Mouse (Mus musculus) heart, postnatal 0 days (tissue): ENCODE results near the gene Mettl7a3. TPM values are rescaled to one million over a fixed set of nuclear protein-coding genes. Genes with fewer than 3 reads are reported as not detected.
A peak's percentile ranks its signal among the peaks of the same experiment; 100 is the strongest.
"Not testable (repeated sequence)": the region's sequence is repeated elsewhere in the genome, so short reads cannot be mapped to it uniquely, and the experiment has no call there.

Experiments used
- ATAC-seq: fragments of 200-750 bp; cut with Nextera tagmentation; 2 replicates; pipeline ENCODE4 v1.8.0; 2017; ENCODE audit warnings: low read depth, moderate number of reproducible peaks, moderate library complexity; ENCODE audit not compliant: insufficient read depth
- DNase-seq: peaks from one replicate; pipeline ENCODE4 v3.0.0-alpha.2; 2016; ENCODE audit warnings: low spot score
- H3K27ac ChIP-seq: fragments of 300-500 bp; sonication (generic); 2 replicates; pipeline ENCODE4 v1.5.1; 2014; ENCODE audit warnings: low read depth, mild to moderate bottlenecking
- H3K27me3 ChIP-seq: fragments of 300-500 bp; sonication (generic); 2 replicates; pipeline ENCODE4 v1.6.1; 2014; ENCODE audit warnings: low read length, mixed read lengths; ENCODE audit not compliant: control insufficient read depth, insufficient read depth
- H3K36me3 ChIP-seq: fragments of 300-500 bp; sonication (generic); replicated peaks from 2 replicates; pipeline ENCODE4 v1.6.1; 2014; ENCODE audit warnings: low read length, mixed read lengths; ENCODE audit not compliant: control insufficient read depth, insufficient read depth
- H3K4me1 ChIP-seq: fragments of 300-500 bp; sonication (generic); 2 replicates; pipeline ENCODE4 v1.6.1; 2014; ENCODE audit warnings: antibody characterized with exemption; ENCODE audit not compliant: control insufficient read depth, insufficient read depth
- H3K4me2 ChIP-seq: fragments of 300-500 bp; sonication (generic); 2 replicates; pipeline ENCODE4 v1.6.1; 2014; ENCODE audit warnings: low read depth, mild to moderate bottlenecking, low read length, moderate library complexity
- H3K4me3 ChIP-seq: fragments of 300-500 bp; sonication (generic); 2 replicates; pipeline ENCODE4 v1.5.1; 2014; ENCODE audit warnings: low read depth, low read length
- H3K9ac ChIP-seq: fragments of 300-500 bp; sonication (generic); replicated peaks from 2 replicates; pipeline ENCODE4 v1.6.1; 2014; ENCODE audit warnings: low read depth, low read length, mixed read lengths
- H3K9me3 ChIP-seq: fragments of 300-500 bp; sonication (generic); replicated peaks from 2 replicates; pipeline ENCODE4 v1.6.1; 2016; ENCODE audit warnings: low read length; ENCODE audit not compliant: control insufficient read depth
- CTCF ChIP-seq: IDR thresholded peaks from 2 replicates; pipeline ENCODE4 v1.5.1; 2016; ENCODE audit warnings: antibody characterized with exemption, control low read depth, low read depth
- EP300 ChIP-seq: IDR thresholded peaks from 2 replicates; pipeline ENCODE4 v1.6.1; 2016; ENCODE audit warnings: antibody characterized with exemption, low read depth
- WGBS: fragments of 180-500 bp; shearing (Covaris S2); extraction: QIAGEN DNeasy Blood & Tissue Kit; methylation state at CpG from one replicate; pipeline ENCODE4 v1.1.7; 2014; 5-methylcytosine and 5-hydroxymethylcytosine counted together
- polyA plus RNA-seq: library from polyadenylated mRNA; unstranded; fragments of >200 nt; fragmentation: Nextera tagmentation; extraction: Ambion mirVana; gene quantifications from 2 replicates; pipeline ENCODE4 v1.2.1, GENCODE M21; 2015
- total RNA-seq: library from RNA; depleted of rRNA; stranded (reverse); fragments of >200 nt; gene quantifications from 2 replicates; pipeline ENCODE4 v1.2.3, GENCODE M21; 2014; ENCODE audit warnings: low replicate concordance

The Mettl7a3 gene
- total and polyA plus RNA-seq, 2 experiments from 2014 or later: not detected

- DNase-seq: no peak
- Histone ChIP-seq H3K4me2 (no peak overlapping the region; the same call in 1 of the 2 replicates), H3K9me3 (no peaks in the 10 kb centered on the region), H3K9ac (no peak overlapping the region), H3K4me3 (no peak overlapping the region), H3K36me3 (no peaks in the 10 kb centered on the region), H3K4me1 (no peaks in the 10 kb centered on the region), H3K27ac (no peak overlapping the region), H3K27me3 (no peaks in the 10 kb centered on the region)
- 0 out of 2 replicates have a peak, but pooled peaks have one; percentile 36 for ATAC-seq
- WGBS: 39% methylated on average over 2 of the region's 2 CpGs
- TF ChIP-seq EP300 (no peak), CTCF (no peak)
Observed at GRCm38 (mm10) chr15:100312346-100312745, 22.4 kb upstream of the Mettl7a3 start.

DNA sequence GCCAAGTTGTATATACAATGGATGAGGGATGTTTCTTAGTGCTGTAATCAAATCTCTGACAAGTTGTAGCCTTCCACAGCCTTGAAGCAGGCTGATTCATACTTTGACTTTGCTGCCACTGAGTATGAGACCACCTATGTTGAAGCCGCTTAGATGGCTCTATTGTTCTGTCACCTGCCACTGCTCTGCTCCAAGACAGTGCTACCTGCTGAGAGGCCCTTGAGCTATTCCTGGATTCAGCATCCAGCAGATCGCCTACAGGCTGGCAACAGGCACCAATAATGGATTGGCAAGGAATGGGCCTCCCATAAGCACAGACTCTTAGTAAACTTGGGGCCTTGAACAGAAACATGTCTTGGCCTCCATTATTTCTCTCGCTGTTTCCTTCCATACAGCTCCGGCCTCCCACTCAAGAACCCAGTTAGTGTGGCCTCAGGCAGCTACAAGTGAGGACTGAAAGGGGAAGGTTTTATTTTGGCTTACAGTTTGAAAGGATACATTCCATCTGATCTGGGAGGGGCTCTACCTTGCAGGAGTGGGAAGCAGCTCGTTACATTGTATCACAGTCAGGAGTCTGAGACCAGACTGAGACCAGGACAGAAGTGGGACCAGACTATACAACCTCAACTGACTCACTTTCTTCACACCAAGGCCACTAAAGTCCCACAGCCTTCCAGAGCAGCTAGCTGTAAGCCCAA is 20.1 kb upstream of the Mettl7a3 start:
- Histone ChIP-seq H3K36me3 (no peaks in the 10 kb centered on the region), H3K27me3 (no peaks in the 10 kb centered on the region), H3K9ac (no peak overlapping the region), H3K4me1 (no peaks in the 10 kb centered on the region), H3K4me3 (no peak overlapping the region), H3K27ac (no peak overlapping the region), H3K9me3 (no peaks in the 10 kb centered on the region), H3K4me2 (no peak overlapping the region)
- WGBS: 90% methylated on average over 5 of the region's 5 CpGs
- DNase-seq (no peak), ATAC-seq (no peak)
- TF ChIP-seq CTCF: no peak

- not testable (repeated sequence) for H3K36me3 ChIP-seq, H3K4me3 ChIP-seq, DNase-seq, ATAC-seq, H3K27ac ChIP-seq, H3K9ac ChIP-seq, H3K9me3 ChIP-seq, H3K4me2 ChIP-seq, H3K27me3 ChIP-seq, H3K4me1 ChIP-seq
- WGBS: 58% methylated on average over 3 of the region's 4 CpGs
Observed at GRCm38 (mm10) chr15:100318014-100318671, 16.6 kb upstream of the Mettl7a3 start.

- DNase-seq (no peak), ATAC-seq (no peak)
- no peak overlapping the region for H3K27ac ChIP-seq
- no peaks in the 10 kb centered on the region for H3K27me3 ChIP-seq
- TF ChIP-seq EP300 (no peak), CTCF (no peak)
- no peaks in the 10 kb centered on the region for H3K36me3 ChIP-seq
- H3K4me3 ChIP-seq: no peak overlapping the region
- no peak overlapping the region for H3K4me2 ChIP-seq
- no peaks in the 10 kb centered on the region for H3K9me3 ChIP-seq
- 91% methylated on average over 1 of the region's 1 CpGs for WGBS
- no peaks in the 10 kb centered on the region for H3K4me1 ChIP-seq
- no peak overlapping the region for H3K9ac ChIP-seq
Observed at GRCm38 (mm10) chr15:100319884-100320283, 14.8 kb upstream of the Mettl7a3 start.

- Histone ChIP-seq H3K9me3 (no peaks in the 10 kb centered on the region), H3K27ac (no peak overlapping the region), H3K4me1 (no peaks in the 10 kb centered on the region), H3K27me3 (no peaks in the 10 kb centered on the region), H3K4me2 (no peak overlapping the region), H3K4me3 (no peak overlapping the region), H3K36me3 (no peaks in the 10 kb centered on the region), H3K9ac (no peak overlapping the region)
- ATAC-seq (no peak), DNase-seq (no peak)
- 71% methylated on average over 9 of the region's 9 CpGs for WGBS
- no peak for TF ChIP-seq CTCF
- no peak for TF ChIP-seq EP300
Observed at GRCm38 (mm10) chr15:100320295-100320905, 14.3 kb upstream of the Mettl7a3 start.
